Mouse (Mus musculus): ENCODE results near the gene Vps8.

GRCm38 (mm10) chr16:21690216-21690755 is 267.4 kb downstream of the Vps8 start:
- no peak for TF ChIP-seq CTCF (conservative IDR thresholded peaks at IDR 0.05; ENCODE audit: insufficient read depth, insufficient read length, low read depth, low read length)
- no peak for TF ChIP-seq POLR2A (IDR thresholded peaks at IDR 0.05; ENCODE audit: low read depth, low read length)
